Mouse (Mus musculus): ENCODE data around the gene Cebpzos. TPM values are rescaled to one million over a fixed set of nuclear protein-coding genes. Genes with fewer than 3 reads are reported as not detected.
A peak's percentile ranks its signal among the peaks of the same experiment; 100 is the strongest.

The Cebpzos gene
- polyA plus RNA-seq, 1 experiment from 2014 or later: 121 TPM

DNA sequence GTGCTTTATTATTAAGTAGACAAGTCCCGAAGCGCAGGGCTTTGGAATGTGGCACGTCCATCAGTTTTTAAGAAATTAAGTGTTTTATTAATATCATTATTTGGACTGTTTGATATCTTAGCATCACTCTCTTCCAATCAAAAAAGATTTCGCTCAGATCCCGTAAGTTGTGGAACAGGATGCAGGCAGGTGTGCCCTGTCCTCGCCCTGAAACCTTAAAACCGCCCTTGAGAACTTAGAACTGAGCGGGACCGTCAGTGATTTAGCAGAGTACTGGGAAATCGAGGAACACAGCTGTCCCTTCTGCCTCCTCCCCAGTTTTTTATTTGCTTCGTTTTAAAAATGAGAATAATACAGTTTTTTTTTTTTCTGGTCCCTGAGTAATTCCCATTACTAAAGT is 599 bp downstream of the Cebpzos start:
- Histone ChIP-seq H3K9me3 (replicated peaks; ENCODE audit: control insufficient read depth, low read length) (no peaks in the 10 kb centered on the region), H3K4me2 (ENCODE audit: low read length) (peak overlapping the region; percentile 72), H3K4me1 (ENCODE audit: control insufficient read depth, insufficient read depth, low read length) (peaks cover 10% of the 10 kb centered on the region; the same call in 1 of the 2 replicates), H3K9ac (ENCODE audit: low read length) (peak overlapping the region; percentile 79), H3K27ac (ENCODE audit: low read depth, low read length) (peak overlapping the region; percentile 76), H3K36me3 (ENCODE audit: control insufficient read depth, insufficient read depth, low read length) (peaks cover 31% of the 10 kb centered on the region), H3K4me3 (ENCODE audit: low read depth, low read length) (peak overlapping the region; percentile 58), H3K27me3 (replicated peaks; ENCODE audit: control insufficient read depth, insufficient read depth, low read length) (no peaks in the 10 kb centered on the region)
- DNase-seq (ENCODE audit: low spot score) (no peak), ATAC-seq (peak; percentile 10; the same call in 1 of the 2 replicates)
- WGBS: 3% methylated on average over 11 of the region's 11 CpGs

DNA sequence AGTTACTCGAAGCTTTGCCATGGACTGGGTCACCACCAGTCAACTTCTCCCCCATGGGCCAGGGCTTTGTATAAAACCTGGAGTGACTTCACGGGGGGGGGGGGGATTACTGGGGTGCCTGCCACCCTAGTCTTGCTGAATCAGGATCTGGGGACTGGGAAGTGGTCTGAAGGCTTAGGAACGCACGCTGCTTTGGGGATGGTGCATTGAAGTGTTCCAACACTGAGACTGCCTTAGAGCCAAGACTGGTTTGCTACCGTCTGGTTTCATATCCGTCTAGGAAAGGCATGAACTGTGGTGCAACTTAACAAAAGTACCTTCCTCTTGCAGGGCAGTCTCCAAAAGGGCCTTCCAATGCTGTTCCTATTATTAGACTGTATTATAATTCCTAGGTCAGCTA is 1.4 kb downstream of the Cebpzos start:
- H3K36me3 ChIP-seq (ENCODE audit: control insufficient read depth, insufficient read depth, low read length): peaks cover 39% of the 10 kb centered on the region
- DNase-seq (ENCODE audit: low spot score) (no peak), ATAC-seq (no peak)
- H3K4me2 ChIP-seq (ENCODE audit: low read length): peak overlapping the region; percentile 72
- no peaks in the 10 kb centered on the region for H3K27me3 ChIP-seq (replicated peaks; ENCODE audit: control insufficient read depth, insufficient read depth, low read length)
- peak overlapping the region; percentile 79; the same call in 1 of the 2 replicates for H3K9ac ChIP-seq (ENCODE audit: low read length)
- no peaks in the 10 kb centered on the region for H3K9me3 ChIP-seq (replicated peaks; ENCODE audit: control insufficient read depth, low read length)
- no peak overlapping the region for H3K27ac ChIP-seq (ENCODE audit: low read depth, low read length)
- 45% methylated on average over 6 of the region's 6 CpGs for WGBS
- peaks cover 10% of the 10 kb centered on the region; the same call in 1 of the 2 replicates for H3K4me1 ChIP-seq (ENCODE audit: control insufficient read depth, insufficient read depth, low read length)
- 0 out of 2 replicates have a peak overlapping the region, but pooled peaks have one; percentile 58 for H3K4me3 ChIP-seq (ENCODE audit: low read depth, low read length)

DNA sequence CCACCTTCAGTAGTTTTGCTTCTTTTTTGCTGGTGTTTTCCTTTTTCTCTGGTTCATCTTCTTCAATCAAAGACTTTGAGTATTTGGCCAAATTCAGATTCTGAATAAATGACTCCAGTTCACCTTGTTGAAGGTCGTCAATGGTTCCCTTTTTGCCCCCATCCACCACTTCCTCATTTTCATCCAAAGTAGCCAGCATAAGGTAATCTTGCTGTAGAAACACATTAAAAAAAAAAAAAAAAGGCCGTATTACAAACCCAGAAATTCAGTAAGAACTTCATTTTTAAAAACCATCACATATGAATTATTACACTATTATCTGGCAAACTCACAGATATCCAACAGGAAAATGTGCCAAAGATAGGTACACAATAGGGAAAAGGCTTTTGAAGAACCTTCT is 19.6 kb downstream of the Cebpzos start:
- peak overlapping the region; percentile 60 for H3K4me3 ChIP-seq (ENCODE audit: low read depth, low read length)
- ATAC-seq: no peak
- H3K36me3 ChIP-seq (ENCODE audit: control insufficient read depth, insufficient read depth, low read length): peaks cover 48% of the 10 kb centered on the region
- no peak overlapping the region for H3K27ac ChIP-seq (ENCODE audit: low read depth, low read length)
- peaks cover 10% of the 10 kb centered on the region for H3K4me1 ChIP-seq (ENCODE audit: control insufficient read depth, insufficient read depth, low read length)
- peak overlapping the region; percentile 71 for H3K4me2 ChIP-seq (ENCODE audit: low read length)
- peak overlapping the region; percentile 73 for H3K9ac ChIP-seq (ENCODE audit: low read length)
- 87% methylated on average over 2 of the region's 2 CpGs for WGBS
- H3K9me3 ChIP-seq (replicated peaks; ENCODE audit: control insufficient read depth, low read length): no peaks in the 10 kb centered on the region
- H3K27me3 ChIP-seq (replicated peaks; ENCODE audit: control insufficient read depth, insufficient read depth, low read length): no peaks in the 10 kb centered on the region
- no peak for DNase-seq (ENCODE audit: low spot score)

DNA sequence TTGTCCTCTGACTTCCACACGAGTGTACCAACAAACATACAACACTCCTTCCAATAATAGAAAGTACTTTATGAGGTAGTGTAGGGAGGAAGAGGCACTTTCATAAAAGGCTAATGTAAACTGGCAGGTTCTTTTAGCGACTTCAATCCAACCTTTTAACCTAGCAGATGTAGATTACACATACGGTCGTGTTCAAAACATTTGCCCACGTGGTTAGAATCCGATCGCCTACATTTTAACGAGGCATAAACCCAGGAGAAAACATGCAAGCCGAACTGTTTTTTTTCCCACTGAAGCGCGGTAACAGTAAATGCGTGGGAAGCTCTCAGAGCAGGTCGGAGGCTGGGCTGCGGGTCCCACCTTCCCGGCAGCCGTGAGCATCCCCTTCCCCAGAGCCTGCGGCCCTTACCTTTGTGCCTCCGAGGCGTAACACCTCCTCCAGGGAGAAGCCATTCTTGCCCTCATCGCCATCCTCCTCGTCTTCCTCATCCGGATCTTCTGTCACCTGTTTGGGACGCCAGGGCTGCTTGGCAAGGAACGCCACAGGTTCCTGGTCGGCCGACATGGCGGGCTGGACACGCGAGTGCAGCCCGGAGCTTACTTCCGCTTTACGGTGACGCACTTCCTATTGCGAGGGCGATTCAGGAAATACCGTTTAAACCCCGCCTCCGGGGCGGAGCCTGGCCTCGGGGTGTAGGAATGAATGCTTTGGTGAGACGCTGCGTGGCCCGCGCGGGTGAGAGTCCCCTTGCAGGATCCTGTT is 20.3 kb downstream of the Cebpzos start, which contains the start of the genes Cebpz and Ndufaf7:
Gene Cebpz, minus strand, starts transcription at position 601 of the 763 bp plus-strand sequence.
Gene Ndufaf7, plus strand, starts transcription at position 671 of the 763 bp plus-strand sequence.
- ATAC-seq (peak; percentile 100), DNase-seq (ENCODE audit: low spot score) (peak; percentile 99)
- WGBS: under 1% methylated on average over 45 of the region's 45 CpGs
- Histone ChIP-seq H3K9me3 (replicated peaks; ENCODE audit: control insufficient read depth, low read length) (no peaks in the 10 kb centered on the region), H3K4me1 (ENCODE audit: control insufficient read depth, insufficient read depth, low read length) (peaks cover 10% of the 10 kb centered on the region), H3K4me2 (ENCODE audit: low read length) (peak within 1 kb of the TSS; percentile 71), H3K27ac (ENCODE audit: low read depth, low read length) (peak within 1 kb of the TSS; percentile 27; the same call in 1 of the 2 replicates), H3K4me3 (ENCODE audit: low read depth, low read length) (peak within 1 kb of the TSS; percentile 60), H3K36me3 (ENCODE audit: control insufficient read depth, insufficient read depth, low read length) (peaks cover 45% of the 10 kb centered on the region), H3K9ac (ENCODE audit: low read length) (peak within 1 kb of the TSS; percentile 73), H3K27me3 (replicated peaks; ENCODE audit: control insufficient read depth, insufficient read depth, low read length) (no peaks in the 10 kb centered on the region)

DNA sequence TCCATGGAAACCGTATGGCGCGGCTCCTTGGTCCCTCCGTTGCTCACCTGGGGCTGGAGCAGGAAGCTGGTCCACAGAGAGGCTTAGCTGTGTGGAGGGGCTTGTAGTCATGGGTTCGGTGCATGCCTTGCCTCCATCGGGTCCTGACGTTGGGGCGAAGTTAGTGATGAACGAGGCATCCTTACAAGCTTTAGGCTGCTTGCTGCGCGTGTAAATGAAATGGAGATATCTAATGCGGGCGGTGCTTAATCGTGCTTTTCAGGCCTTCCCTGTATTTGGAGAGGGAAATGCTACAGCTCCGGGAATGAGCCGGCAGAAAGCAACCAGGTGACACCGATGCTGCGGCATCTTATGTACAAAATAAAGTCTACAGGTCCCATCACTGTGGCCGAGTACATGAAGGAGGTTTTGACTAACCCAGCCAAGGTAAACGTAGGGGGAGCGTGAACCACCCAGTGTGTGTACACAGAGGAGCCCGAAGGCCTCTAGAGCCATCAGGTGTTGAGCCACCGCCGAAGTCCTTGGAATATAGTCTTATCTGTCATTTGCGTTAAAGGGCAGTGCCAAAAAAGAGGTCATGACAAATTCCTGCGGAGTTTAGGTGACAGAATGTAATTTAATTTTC is 21.0 kb downstream of the Cebpzos start:
- WGBS: 8% methylated on average over 26 of the region's 26 CpGs
- Histone ChIP-seq H3K4me1 (ENCODE audit: control insufficient read depth, insufficient read depth, low read length) (peaks cover 10% of the 10 kb centered on the region), H3K36me3 (ENCODE audit: control insufficient read depth, insufficient read depth, low read length) (peaks cover 46% of the 10 kb centered on the region), H3K4me3 (ENCODE audit: low read depth, low read length) (peak overlapping the region; percentile 60), H3K27me3 (replicated peaks; ENCODE audit: control insufficient read depth, insufficient read depth, low read length) (no peaks in the 10 kb centered on the region), H3K9me3 (replicated peaks; ENCODE audit: control insufficient read depth, low read length) (no peaks in the 10 kb centered on the region), H3K27ac (ENCODE audit: low read depth, low read length) (peak overlapping the region; percentile 27; the same call in 1 of the 2 replicates), H3K9ac (ENCODE audit: low read length) (peak overlapping the region; percentile 73), H3K4me2 (ENCODE audit: low read length) (peak overlapping the region; percentile 71)
- ATAC-seq (peak; percentile 38), DNase-seq (ENCODE audit: low spot score) (no peak)

DNA sequence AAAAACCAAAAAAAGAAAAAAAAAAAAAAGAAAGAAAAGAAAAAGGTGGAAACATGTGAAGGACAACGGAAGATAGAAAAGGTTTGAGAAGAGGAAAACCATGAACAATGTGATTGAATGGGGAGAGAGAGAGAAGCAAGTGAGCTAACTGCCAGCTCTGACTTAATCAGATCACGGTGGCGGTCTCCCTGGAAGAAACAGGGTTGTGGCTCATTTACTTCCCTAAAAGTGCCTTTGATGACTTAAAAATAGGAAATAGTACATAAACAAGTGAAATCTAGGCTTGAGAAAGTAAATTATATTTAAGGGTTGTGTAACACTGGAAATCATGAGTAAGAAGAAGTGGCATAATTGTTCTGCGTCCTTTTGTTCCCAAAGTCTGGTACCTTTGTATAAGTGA is 22.6 kb downstream of the Cebpzos start:
- ATAC-seq (no peak), DNase-seq (ENCODE audit: low spot score) (no peak)
- no peak overlapping the region for H3K9ac ChIP-seq (ENCODE audit: low read length)
- H3K27ac ChIP-seq (ENCODE audit: low read depth, low read length): no peak overlapping the region
- peaks cover 42% of the 10 kb centered on the region for H3K36me3 ChIP-seq (ENCODE audit: control insufficient read depth, insufficient read depth, low read length)
- no peaks in the 10 kb centered on the region for H3K9me3 ChIP-seq (replicated peaks; ENCODE audit: control insufficient read depth, low read length)
- no peak overlapping the region for H3K4me3 ChIP-seq (ENCODE audit: low read depth, low read length)
- WGBS: 88% methylated on average over 4 of the region's 4 CpGs
- no peaks in the 10 kb centered on the region for H3K27me3 ChIP-seq (replicated peaks; ENCODE audit: control insufficient read depth, insufficient read depth, low read length)
- no peak overlapping the region for H3K4me2 ChIP-seq (ENCODE audit: low read length)
- H3K4me1 ChIP-seq (ENCODE audit: control insufficient read depth, insufficient read depth, low read length): peaks cover 10% of the 10 kb centered on the region

DNA sequence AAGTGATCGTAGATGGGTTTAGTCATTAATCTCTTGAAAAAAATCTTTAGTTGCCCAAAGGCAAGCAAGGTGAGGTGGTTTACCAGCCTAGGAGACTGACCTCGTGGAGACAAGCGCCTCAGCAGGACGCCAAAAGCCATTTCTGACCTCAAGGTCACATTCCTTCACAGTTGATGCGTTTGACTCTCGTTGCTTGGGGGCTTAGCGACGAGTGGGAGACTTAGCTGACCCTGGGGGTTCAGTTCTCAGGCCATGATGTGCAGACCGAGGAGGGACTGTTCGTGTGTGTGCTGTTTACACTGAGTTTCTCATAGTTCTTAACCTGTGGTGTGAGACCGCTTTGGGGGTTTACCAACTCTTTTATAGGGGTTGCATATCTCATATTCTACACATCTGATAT is 26.3 kb downstream of the Cebpzos start:
- Histone ChIP-seq H3K27ac (ENCODE audit: low read depth, low read length) (no peak overlapping the region), H3K27me3 (replicated peaks; ENCODE audit: control insufficient read depth, insufficient read depth, low read length) (no peaks in the 10 kb centered on the region), H3K4me1 (ENCODE audit: control insufficient read depth, insufficient read depth, low read length) (peaks cover 3% of the 10 kb centered on the region; the same call in 1 of the 2 replicates), H3K4me2 (ENCODE audit: low read length) (no peak overlapping the region), H3K36me3 (ENCODE audit: control insufficient read depth, insufficient read depth, low read length) (peaks cover 51% of the 10 kb centered on the region), H3K9ac (ENCODE audit: low read length) (no peak overlapping the region), H3K4me3 (ENCODE audit: low read depth, low read length) (no peak overlapping the region), H3K9me3 (replicated peaks; ENCODE audit: control insufficient read depth, low read length) (no peaks in the 10 kb centered on the region)
- DNase-seq (ENCODE audit: low spot score) (no peak), ATAC-seq (no peak)
- WGBS: 77% methylated on average over 11 of the region's 11 CpGs

DNA sequence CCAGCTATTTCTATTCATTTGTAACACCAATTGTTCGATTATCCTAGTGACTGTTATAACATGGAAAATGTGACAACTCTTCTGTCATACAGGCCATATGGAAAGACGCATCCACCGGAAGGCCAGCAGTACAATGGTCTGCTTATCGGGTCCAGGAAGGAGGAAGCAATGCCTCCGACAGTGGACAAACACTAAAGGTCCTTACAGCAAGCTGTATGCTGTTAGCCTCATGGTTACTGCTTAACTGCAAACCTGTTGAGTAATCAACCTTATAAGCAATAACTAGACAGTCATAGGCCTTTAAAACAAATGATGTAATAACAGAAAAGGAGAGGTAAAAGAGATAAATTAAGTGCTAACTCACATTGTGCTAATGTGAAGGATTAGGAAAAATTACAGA is 34.9 kb downstream of the Cebpzos start:
- no peaks in the 10 kb centered on the region for H3K9me3 ChIP-seq (replicated peaks; ENCODE audit: control insufficient read depth, low read length)
- no peak overlapping the region for H3K4me3 ChIP-seq (ENCODE audit: low read depth, low read length)
- H3K36me3 ChIP-seq (ENCODE audit: control insufficient read depth, insufficient read depth, low read length): peaks cover 79% of the 10 kb centered on the region
- no peak for ATAC-seq
- H3K4me2 ChIP-seq (ENCODE audit: low read length): no peak overlapping the region
- H3K27me3 ChIP-seq (replicated peaks; ENCODE audit: control insufficient read depth, insufficient read depth, low read length): no peaks in the 10 kb centered on the region
- H3K27ac ChIP-seq (ENCODE audit: low read depth, low read length): no peak overlapping the region
- DNase-seq (ENCODE audit: low spot score): no peak
- no peak overlapping the region for H3K9ac ChIP-seq (ENCODE audit: low read length)
- WGBS: 94% methylated on average over 5 of the region's 5 CpGs
- H3K4me1 ChIP-seq (ENCODE audit: control insufficient read depth, insufficient read depth, low read length): no peaks in the 10 kb centered on the region

DNA sequence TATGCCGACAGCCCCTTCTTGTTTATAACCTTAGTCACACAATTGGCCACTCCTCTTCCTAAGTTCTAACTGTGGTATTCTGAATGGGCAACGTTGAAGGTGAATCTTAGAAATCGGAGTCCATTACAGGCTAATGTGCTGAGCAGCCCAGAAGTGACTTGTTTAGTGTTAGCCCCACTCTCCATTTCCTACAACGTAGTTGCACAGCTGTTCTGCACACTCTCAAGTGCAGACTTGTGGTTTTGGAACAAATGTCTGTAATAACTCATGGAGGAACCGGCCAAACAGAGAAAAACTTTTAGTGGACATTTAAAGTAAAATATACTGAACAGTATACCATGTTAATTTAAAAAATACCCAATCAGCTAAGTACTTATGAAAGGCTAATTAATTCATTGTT is 35.8 kb downstream of the Cebpzos start:
- WGBS: 92% methylated on average over 5 of the region's 5 CpGs
- Histone ChIP-seq H3K9me3 (replicated peaks; ENCODE audit: control insufficient read depth, low read length) (no peaks in the 10 kb centered on the region), H3K4me3 (ENCODE audit: low read depth, low read length) (no peak overlapping the region), H3K36me3 (ENCODE audit: control insufficient read depth, insufficient read depth, low read length) (peaks cover 77% of the 10 kb centered on the region), H3K27me3 (replicated peaks; ENCODE audit: control insufficient read depth, insufficient read depth, low read length) (no peaks in the 10 kb centered on the region), H3K9ac (ENCODE audit: low read length) (no peak overlapping the region), H3K4me1 (ENCODE audit: control insufficient read depth, insufficient read depth, low read length) (no peaks in the 10 kb centered on the region), H3K4me2 (ENCODE audit: low read length) (no peak overlapping the region), H3K27ac (ENCODE audit: low read depth, low read length) (no peak overlapping the region)
- DNase-seq (ENCODE audit: low spot score) (no peak), ATAC-seq (no peak)
